Mouse (Mus musculus) neural tube, embryonic 13.5 days (tissue): Measurements from ENCODE around the gene H2afv. TPM values are rescaled to one million over a fixed set of nuclear protein-coding genes. Genes with fewer than 3 reads are reported as not detected.

ENCODE experiments used
- ATAC-seq: fragments of 200-750 bp; cut with Nextera tagmentation; 2 replicates; pipeline ENCODE4 v1.8.0; 2017; ENCODE audit warnings: low read depth, mild to moderate bottlenecking, moderate TSS enrichment, moderate library complexity
- H3K27ac ChIP-seq: fragments of 300-500 bp; sonication (generic); replicated peaks from 2 replicates; pipeline ENCODE4 v1.5.1; 2015; ENCODE audit warnings: moderate library complexity, mild to moderate bottlenecking, inconsistent platforms
- H3K27me3 ChIP-seq: fragments of 300-500 bp; sonication (generic); 2 replicates; pipeline ENCODE4 v1.6.1; 2015; ENCODE audit warnings: mild to moderate bottlenecking, inconsistent platforms
- H3K36me3 ChIP-seq: fragments of 300-500 bp; sonication (generic); 2 replicates; pipeline ENCODE4 v1.6.1; 2015; ENCODE audit warnings: mild to moderate bottlenecking, inconsistent platforms
- H3K4me1 ChIP-seq: fragments of 300-500 bp; sonication (generic); replicated peaks from 2 replicates; pipeline ENCODE4 v1.6.1; 2015; ENCODE audit warnings: inconsistent platforms
- H3K4me2 ChIP-seq: fragments of 300-500 bp; sonication (generic); 2 replicates; pipeline ENCODE4 v1.6.1; 2015; ENCODE audit warnings: inconsistent platforms, mild to moderate bottlenecking, moderate library complexity
- H3K4me3 ChIP-seq: fragments of 300-500 bp; sonication (generic); 2 replicates; pipeline ENCODE4 v1.5.1; 2015; ENCODE audit warnings: mild to moderate bottlenecking, inconsistent platforms
- H3K9ac ChIP-seq: fragments of 300-500 bp; sonication (generic); 2 replicates; pipeline ENCODE4 v1.6.1; 2015; ENCODE audit warnings: moderate library complexity, mild to moderate bottlenecking, inconsistent platforms
- H3K9me3 ChIP-seq: fragments of 300-500 bp; sonication (generic); 2 replicates; pipeline ENCODE4 v1.6.1; 2016; ENCODE audit warnings: inconsistent platforms
- WGBS: fragments of 180-500 bp; shearing (Covaris S2); methylation state at CpG from one replicate; pipeline ENCODE4 v1.1.7; 2015; 5-methylcytosine and 5-hydroxymethylcytosine counted together
- polyA plus RNA-seq: library from polyadenylated mRNA; unstranded; fragments of >200 nt; fragmentation: Nextera tagmentation; extraction: Ambion mirVana; gene quantifications from 2 replicates; pipeline ENCODE4 v1.2.1, GENCODE M21; 2015

The H2afv gene
- polyA plus RNA-seq, 1 experiment from 2014 or later = 342 TPM

- no peak for ATAC-seq
- H3K27me3 ChIP-seq = 0 out of 2 replicates have a peak, but pooled peaks cover 6% of the 10 kb centered on the region
- H3K4me2 ChIP-seq = no peak overlapping the region
- 82% methylated on average over 2 of the region's 2 CpGs for WGBS
- H3K9ac ChIP-seq = no peak overlapping the region; the same call in 1 of the 2 replicates
- no peak overlapping the region for H3K27ac ChIP-seq
- H3K4me1 ChIP-seq = peaks cover 5% of the 10 kb centered on the region
- H3K4me3 ChIP-seq = no peak overlapping the region
- no peaks in the 10 kb centered on the region for H3K36me3 ChIP-seq
- H3K9me3 ChIP-seq = no peaks in the 10 kb centered on the region
These were observed 35.0 kb upstream of the H2afv start for GRCm38 (mm10) chr11:6479231-6479630.

- Histone ChIP-seq H3K9ac (no peak overlapping the region), H3K4me3 (no peak overlapping the region), H3K36me3 (no peaks in the 10 kb centered on the region), H3K27ac (no peak overlapping the region), H3K4me2 (no peak overlapping the region), H3K9me3 (no peaks in the 10 kb centered on the region), H3K27me3 (0 out of 2 replicates have a peak, but pooled peaks cover 6% of the 10 kb centered on the region), H3K4me1 (peaks cover 22% of the 10 kb centered on the region)
- ATAC-seq = no peak
- 92% methylated on average over 1 of the region's 1 CpGs for WGBS
These were observed 33.1 kb upstream of the H2afv start for GRCm38 (mm10) chr11:6477350-6477749.

GRCm38 (mm10) chr11:6476876-6477275 is 32.6 kb upstream of the H2afv start:
- 73% methylated on average over 6 of the region's 6 CpGs for WGBS
- peaks cover 26% of the 10 kb centered on the region for H3K4me1 ChIP-seq
- no peak overlapping the region for H3K4me3 ChIP-seq
- H3K9ac ChIP-seq = no peak overlapping the region
- H3K36me3 ChIP-seq = no peaks in the 10 kb centered on the region
- H3K4me2 ChIP-seq = no peak overlapping the region
- 0 out of 2 replicates have a peak, but pooled peaks cover 6% of the 10 kb centered on the region for H3K27me3 ChIP-seq
- ATAC-seq = 0 out of 2 replicates have a peak, but pooled peaks have one; percentile 4
- H3K27ac ChIP-seq = no peak overlapping the region
- H3K9me3 ChIP-seq = no peaks in the 10 kb centered on the region

GRCm38 (mm10) chr11:6475867-6476484 is 31.7 kb upstream of the H2afv start, which contains the start of gene Purb:
TSS of gene Purb (minus strand) at chr11:6475917.
- Histone ChIP-seq H3K4me3 (peak within 1 kb of the TSS; percentile 99), H3K9ac (peak within 1 kb of the TSS; percentile 98), H3K36me3 (no peaks in the 10 kb centered on the region), H3K9me3 (no peaks in the 10 kb centered on the region), H3K4me2 (peak within 1 kb of the TSS; percentile 97), H3K27ac (peak within 1 kb of the TSS; percentile 96), H3K4me1 (peaks cover 35% of the 10 kb centered on the region), H3K27me3 (0 out of 2 replicates have a peak, but pooled peaks cover 6% of the 10 kb centered on the region)
- ATAC-seq = peak; percentile 92
- WGBS = under 1% methylated on average over 36 of the region's 76 CpGs

- WGBS = under 1% methylated on average over 109 of the region's 109 CpGs
- ATAC-seq = peak; percentile 21
These were observed 30.9 kb upstream of the H2afv start for GRCm38 (mm10) chr11:6474874-6475731.

GRCm38 (mm10) chr11:6474381-6474780 is 30.1 kb upstream of the H2afv start:
- Histone ChIP-seq H3K4me1 (peaks cover 48% of the 10 kb centered on the region), H3K27ac (peak overlapping the region; percentile 96), H3K27me3 (no peaks in the 10 kb centered on the region), H3K9ac (peak overlapping the region; percentile 98), H3K36me3 (no peaks in the 10 kb centered on the region), H3K4me3 (peak overlapping the region; percentile 99), H3K9me3 (no peaks in the 10 kb centered on the region), H3K4me2 (peak overlapping the region; percentile 97)
- ATAC-seq = no peak
- WGBS = 32% methylated on average over 6 of the region's 6 CpGs

More at GRCm38 (mm10) chr11:6474874-6475731, 30.9 kb upstream of the H2afv start:
- Histone ChIP-seq H3K4me3 (peak overlapping the region; percentile 99), H3K4me2 (peak overlapping the region; percentile 97), H3K9me3 (no peaks in the 10 kb centered on the region), H3K27me3 (no peaks in the 10 kb centered on the region), H3K36me3 (no peaks in the 10 kb centered on the region), H3K9ac (peak overlapping the region; percentile 98), H3K4me1 (peaks cover 43% of the 10 kb centered on the region), H3K27ac (peak overlapping the region; percentile 96)

- Histone ChIP-seq H3K9me3 (no peaks in the 10 kb centered on the region), H3K27ac (peak overlapping the region; percentile 73), H3K36me3 (peaks cover 4% of the 10 kb centered on the region), H3K4me2 (peak overlapping the region; percentile 97), H3K27me3 (no peaks in the 10 kb centered on the region), H3K9ac (peak overlapping the region; percentile 98), H3K4me1 (peaks cover 64% of the 10 kb centered on the region), H3K4me3 (peak overlapping the region; percentile 99)
- no peak for ATAC-seq
These were observed 27.8 kb upstream of the H2afv start for GRCm38 (mm10) chr11:6472076-6472475.

GRCm38 (mm10) chr11:6471493-6471892 is 27.2 kb upstream of the H2afv start:
- 12% methylated on average over 1 of the region's 1 CpGs for WGBS
- Histone ChIP-seq H3K36me3 (peaks cover 9% of the 10 kb centered on the region), H3K4me3 (peak overlapping the region; percentile 99), H3K9me3 (no peaks in the 10 kb centered on the region), H3K27me3 (no peaks in the 10 kb centered on the region), H3K4me1 (peaks cover 64% of the 10 kb centered on the region), H3K27ac (peak overlapping the region; percentile 73), H3K9ac (peak overlapping the region; percentile 67), H3K4me2 (peak overlapping the region; percentile 97)
- no peak for ATAC-seq

- H3K4me3 ChIP-seq = peak overlapping the region; percentile 99
- ATAC-seq = no peak
- WGBS = 35% methylated on average over 2 of the region's 2 CpGs
- no peaks in the 10 kb centered on the region for H3K9me3 ChIP-seq
- H3K4me2 ChIP-seq = peak overlapping the region; percentile 97
- H3K36me3 ChIP-seq = peaks cover 14% of the 10 kb centered on the region
- H3K27ac ChIP-seq = peak overlapping the region; percentile 67
- H3K9ac ChIP-seq = peak overlapping the region; percentile 67
- H3K4me1 ChIP-seq = peaks cover 64% of the 10 kb centered on the region
- H3K27me3 ChIP-seq = no peaks in the 10 kb centered on the region
These were observed 26.8 kb upstream of the H2afv start for GRCm38 (mm10) chr11:6471054-6471453.

- WGBS = 94% methylated on average over 2 of the region's 2 CpGs
- no peak overlapping the region for H3K9ac ChIP-seq
- H3K4me3 ChIP-seq = no peak overlapping the region
- H3K9me3 ChIP-seq = no peaks in the 10 kb centered on the region
- H3K27me3 ChIP-seq = no peaks in the 10 kb centered on the region
- H3K4me1 ChIP-seq = peaks cover 52% of the 10 kb centered on the region
- H3K4me2 ChIP-seq = no peak overlapping the region
- no peak overlapping the region for H3K27ac ChIP-seq
- peaks cover 31% of the 10 kb centered on the region for H3K36me3 ChIP-seq
- no peak for ATAC-seq
These were observed 24.3 kb upstream of the H2afv start for GRCm38 (mm10) chr11:6468541-6468940.

- no peak overlapping the region for H3K4me2 ChIP-seq
- ATAC-seq = peak; percentile 28
These were observed 20.9 kb upstream of the H2afv start for GRCm38 (mm10) chr11:6465122-6465521.

More at GRCm38 (mm10) chr11:6465122-6465521, 20.9 kb upstream of the H2afv start:
- Histone ChIP-seq H3K36me3 (peaks cover 37% of the 10 kb centered on the region), H3K27me3 (no peaks in the 10 kb centered on the region), H3K9me3 (no peaks in the 10 kb centered on the region), H3K4me3 (no peak overlapping the region), H3K27ac (no peak overlapping the region), H3K9ac (no peak overlapping the region), H3K4me1 (peaks cover 21% of the 10 kb centered on the region)
- 27% methylated on average over 4 of the region's 4 CpGs for WGBS
